Mouse (Mus musculus): ENCODE measurements at regions not wholly inside any gene's neighbourhood (a gene's known extent, or its start where the extent isn't known, plus 50 kb on each side); places are given as distances from the start of the nearest gene placed in this dataset.

DNA sequence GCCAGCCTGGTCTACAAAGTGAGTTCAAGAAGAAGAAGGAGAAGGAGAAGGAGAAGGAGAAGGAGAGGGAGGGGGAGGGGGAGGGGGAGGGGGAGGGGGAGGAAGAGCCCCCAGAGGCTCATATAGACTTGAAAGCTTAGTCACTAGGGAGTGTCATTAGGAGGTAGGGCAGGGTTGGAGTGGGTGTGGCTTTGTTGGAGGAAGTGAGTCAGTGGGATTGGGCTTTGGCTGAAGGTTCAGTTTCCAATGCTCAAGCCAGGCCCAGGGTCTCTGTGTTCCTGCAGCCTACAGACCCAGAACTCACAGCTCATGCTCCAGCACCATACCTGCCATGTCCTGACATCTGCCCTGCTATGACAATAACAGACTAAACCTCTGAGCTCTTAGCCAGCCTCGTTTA lies 154.4 kb upstream of the Actbl2 start:
- DNase-seq (ENCODE audit: extremely low read depth, low read depth, low spot score) = no peak

- DNase-seq (ENCODE audit: extremely low read depth, low read depth, low spot score) = no peak
These were observed 150.1 kb upstream of the Actbl2 start for GRCm38 (mm10) chr13:111104567-111105219.

DNA sequence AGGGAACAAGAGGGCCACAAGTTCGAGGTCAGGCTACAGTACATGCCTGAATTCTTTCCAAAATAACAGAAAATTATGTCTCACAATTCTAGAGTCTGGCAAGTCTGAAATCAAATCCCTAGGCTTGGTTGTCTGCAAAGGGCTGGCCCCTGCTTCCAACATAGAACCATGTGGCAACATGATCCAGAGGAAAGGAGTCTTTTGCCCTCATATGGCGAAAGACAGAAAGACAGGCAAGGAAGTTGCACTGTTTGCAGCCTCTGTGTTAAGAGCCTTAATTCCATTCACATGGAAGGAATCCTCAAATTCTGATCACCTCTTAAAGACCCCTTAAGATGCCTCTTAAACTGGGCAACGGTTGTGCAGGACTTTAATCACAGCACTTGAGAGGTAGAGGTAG lies 123.7 kb upstream of the Actbl2 start:
- no peak for DNase-seq (ENCODE audit: extremely low read depth, low read depth, low spot score)

- no peak for DNase-seq (ENCODE audit: extremely low read depth, low read depth, low spot score)
These were observed 118.4 kb upstream of the Actbl2 start for GRCm38 (mm10) chr13:111136392-111136791.

- DNase-seq (ENCODE audit: extremely low read depth, low read depth, low spot score) = no peak
These were observed 111.9 kb upstream of the Actbl2 start for GRCm38 (mm10) chr13:111142757-111143420.

DNA sequence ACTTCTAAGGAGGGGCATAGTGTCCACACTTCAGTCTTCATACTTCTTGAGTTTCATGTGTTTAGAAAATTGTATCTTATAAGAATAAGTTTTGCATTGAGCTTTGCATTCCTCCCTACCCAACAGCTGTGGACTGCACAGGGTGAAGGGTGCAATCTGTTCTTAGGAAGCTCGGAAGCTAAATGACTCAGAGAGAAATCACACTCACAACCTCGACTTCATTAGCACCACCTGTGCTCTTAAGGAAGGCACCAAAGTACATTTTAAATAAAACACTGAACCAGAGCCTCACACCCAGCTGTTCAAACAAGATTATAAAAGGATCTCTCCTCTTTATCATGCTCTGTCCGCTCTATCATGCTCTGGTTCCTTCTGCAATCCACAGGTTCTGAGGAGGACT lies 110.1 kb upstream of the Actbl2 start:
- no peak for DNase-seq (ENCODE audit: extremely low read depth, low read depth, low spot score)

GRCm38 (mm10) chr13:111157921-111158638 lies 96.7 kb upstream of the Actbl2 start:
- DNase-seq (ENCODE audit: extremely low read depth, low read depth, low spot score) = no peak

DNA sequence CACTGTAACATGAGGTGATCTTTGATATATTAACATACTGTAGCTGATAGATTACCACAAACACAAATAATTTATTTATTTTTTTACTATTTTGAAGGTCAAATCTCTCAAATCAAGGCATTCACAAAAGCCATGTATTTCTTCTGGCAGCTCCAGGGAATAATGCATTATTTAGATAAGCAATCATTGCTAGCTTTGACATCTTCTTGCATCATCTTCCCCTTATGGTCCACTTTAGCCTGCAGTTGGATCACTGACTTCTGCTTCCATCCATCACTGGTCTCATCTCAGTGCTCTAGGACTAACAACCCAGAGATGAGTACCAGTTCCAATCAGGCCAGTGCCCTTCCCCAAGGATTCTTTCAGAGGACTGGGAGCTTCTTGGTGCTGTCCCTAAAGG lies 95.3 kb upstream of the Actbl2 start:
- no peak for DNase-seq (ENCODE audit: extremely low read depth, low read depth, low spot score)

DNA sequence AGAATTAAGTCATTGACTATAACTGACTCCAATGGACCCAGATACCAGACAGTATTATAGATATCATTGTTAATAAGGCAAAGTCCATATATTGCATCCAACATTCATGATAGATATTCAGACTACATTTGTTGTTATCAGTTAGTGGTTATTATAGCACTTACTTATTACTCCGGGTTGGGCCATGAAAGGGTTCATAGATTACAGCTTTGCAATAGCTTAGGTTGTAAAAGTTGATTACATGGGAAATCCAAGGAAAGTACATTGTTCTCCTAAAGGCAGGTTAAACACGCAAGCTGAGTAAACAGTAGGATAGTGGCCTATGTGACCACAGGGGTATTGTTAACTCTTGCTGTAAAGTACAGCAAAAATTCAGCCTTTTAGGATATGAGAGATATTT lies 89.3 kb upstream of the Actbl2 start:
- DNase-seq (ENCODE audit: extremely low read depth, low read depth, low spot score) = no peak

- DNase-seq (ENCODE audit: extremely low read depth, low read depth, low spot score) = no peak
These were observed 84.3 kb upstream of the Actbl2 start for GRCm38 (mm10) chr13:111170269-111171165.

DNA sequence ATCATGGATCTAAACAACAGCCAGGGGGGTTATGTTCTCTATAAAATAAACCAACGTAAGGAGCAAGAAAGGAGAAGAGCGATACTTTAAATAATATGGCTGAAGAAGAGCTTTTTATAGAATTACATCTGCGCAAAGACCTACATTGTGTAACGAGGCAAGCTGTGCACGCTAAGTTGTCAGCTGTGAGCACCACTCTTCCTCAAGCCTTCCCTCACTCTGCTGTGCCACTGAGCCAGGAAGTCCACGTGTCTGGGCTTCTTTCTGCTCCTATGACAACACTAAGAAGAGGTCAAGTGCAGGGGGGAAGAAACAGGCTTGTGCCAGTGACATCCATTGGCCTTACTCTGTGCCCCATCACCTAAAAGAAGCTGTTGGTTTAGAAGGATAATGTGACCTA lies 75.6 kb upstream of the Actbl2 start:
- DNase-seq (ENCODE audit: extremely low read depth, low read depth, low spot score) = no peak

- no peak for DNase-seq (ENCODE audit: extremely low read depth, low read depth, low spot score)
These were observed 71.5 kb upstream of the Actbl2 start for GRCm38 (mm10) chr13:111183293-111183692.

DNA sequence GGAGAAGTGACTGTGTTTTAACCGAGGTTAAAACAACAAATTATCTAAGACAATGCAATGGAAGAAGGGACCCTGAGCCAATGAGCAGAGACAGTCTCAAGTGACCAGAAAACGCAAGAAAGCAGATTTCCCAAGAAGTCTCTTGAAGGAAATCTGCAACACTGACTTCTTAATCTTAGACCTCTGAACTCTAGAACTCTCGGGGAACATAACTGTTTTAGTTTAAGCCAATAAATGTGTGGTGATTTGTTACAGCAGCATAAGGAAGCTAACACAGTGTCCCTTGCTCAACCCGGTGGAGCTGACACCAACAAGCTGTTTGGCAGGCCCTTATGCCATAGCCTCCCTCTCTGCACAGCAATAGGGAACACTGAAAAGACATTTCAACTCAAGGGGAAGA lies 69.0 kb upstream of the Actbl2 start:
- DNase-seq (ENCODE audit: extremely low read depth, low read depth, low spot score) = no peak

DNA sequence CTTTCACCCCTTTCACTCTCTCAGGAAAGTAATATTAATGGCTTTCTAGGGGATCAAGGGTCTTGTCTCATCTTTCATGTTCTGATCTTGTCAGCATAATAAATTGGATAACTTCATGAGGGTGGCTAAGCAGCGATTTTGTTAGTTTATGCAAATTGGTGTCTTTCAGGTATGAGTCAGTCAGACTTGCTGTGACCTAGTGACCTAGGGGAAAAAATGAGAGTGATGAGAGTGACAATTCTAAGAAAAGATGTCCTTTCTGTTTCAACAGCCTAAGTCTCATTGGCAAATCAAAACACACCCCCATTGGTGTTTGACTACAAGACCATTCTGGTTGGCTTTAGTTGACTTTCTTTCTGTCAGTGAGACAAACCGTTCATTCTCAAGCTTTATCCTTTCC lies 68.0 kb upstream of the Actbl2 start:
- no peak for DNase-seq (ENCODE audit: extremely low read depth, low read depth, low spot score)

DNA sequence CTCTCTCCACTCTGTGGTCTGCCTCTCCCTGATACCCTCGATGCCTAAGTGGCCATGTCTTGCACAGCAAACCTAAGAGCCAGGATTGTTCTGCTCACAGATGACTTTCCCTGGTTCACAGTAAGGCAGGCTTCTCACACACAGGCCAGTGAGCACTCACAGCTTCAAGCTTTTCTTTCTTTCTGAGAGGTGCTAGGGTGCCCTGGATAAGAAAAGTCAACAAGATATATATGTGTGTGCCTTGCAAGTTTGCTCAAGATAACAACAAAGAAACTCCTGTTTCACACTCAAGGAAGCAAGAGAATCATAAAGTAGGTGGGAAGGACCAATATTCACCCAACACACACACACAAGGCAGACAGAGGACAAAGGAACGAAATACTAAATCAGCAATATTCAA lies 60.9 kb upstream of the Actbl2 start:
- DNase-seq (ENCODE audit: extremely low read depth, low read depth, low spot score) = no peak

DNA sequence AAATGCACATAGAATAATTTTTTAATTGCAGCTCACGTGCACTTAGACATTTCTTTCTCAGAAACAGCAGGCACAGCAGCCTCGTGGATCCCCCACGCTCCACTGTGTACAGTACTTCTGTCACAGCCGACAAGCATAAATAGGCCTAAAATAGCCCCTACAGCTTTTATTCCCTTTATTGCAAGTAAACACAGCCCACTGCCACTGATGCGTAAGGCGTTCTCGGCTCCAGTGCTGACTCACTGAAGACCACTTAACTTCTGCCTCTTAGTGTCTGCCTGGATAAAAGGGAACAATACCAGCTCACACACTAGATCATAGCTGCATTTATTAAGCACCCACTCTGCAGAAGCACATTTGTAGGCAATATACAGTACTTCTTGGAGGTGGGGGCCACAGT lies 60.5 kb upstream of the Actbl2 start:
- no peak for DNase-seq (ENCODE audit: extremely low read depth, low read depth, low spot score)

DNA sequence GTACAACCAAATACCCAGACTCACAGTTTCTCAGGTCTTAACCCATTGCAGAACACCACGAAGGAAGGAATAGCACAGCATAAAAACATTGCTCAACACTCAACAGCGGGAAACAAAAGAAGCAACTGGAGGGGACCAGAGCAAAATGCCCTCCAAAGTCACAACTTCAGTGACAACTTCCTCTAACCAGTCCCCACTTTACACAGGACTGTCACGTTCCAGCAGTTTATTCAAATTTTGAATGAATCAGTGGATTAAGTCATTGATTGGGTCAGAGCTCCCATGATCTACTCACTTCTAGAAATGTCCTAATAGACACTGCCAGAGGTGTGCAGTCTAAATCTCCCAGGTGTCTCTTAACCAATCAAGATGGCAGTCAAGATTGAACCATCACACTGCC lies 53.3 kb upstream of the Actbl2 start:
- DNase-seq (ENCODE audit: extremely low read depth, low read depth, low spot score) = no peak

DNA sequence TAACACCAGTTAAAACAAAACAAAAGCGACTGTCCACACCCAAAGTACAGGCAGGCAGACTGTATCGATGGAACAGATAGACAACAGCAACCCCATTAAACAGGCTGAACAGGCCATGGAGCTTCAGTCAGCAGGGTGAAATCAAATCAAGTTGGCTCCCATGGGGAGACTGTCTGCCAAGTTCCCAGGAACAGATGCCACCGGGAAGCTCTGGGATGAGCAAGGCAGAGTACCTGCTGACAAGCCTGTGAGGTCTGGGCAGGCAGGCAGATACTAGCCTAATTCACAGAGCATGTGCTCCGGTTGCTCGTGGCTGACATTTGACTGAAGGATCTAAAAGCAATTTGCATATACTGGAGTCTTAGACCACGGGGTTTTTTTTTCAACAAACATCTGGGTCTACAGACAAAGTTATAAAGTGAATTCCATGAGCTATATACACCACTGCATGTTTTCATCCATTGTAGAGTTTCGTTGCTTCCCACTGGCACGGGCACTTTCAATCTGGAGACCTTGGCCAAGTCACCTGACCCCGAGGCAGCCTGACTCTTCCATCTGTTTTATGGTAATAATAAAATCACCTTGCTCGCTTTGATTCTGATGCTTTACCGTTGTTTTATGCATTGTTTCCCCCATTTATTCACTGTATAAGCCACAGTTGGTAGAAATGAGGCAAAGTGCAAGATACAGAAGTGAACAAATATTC lies 50.1 kb upstream of the Actbl2 start:
- peak; percentile 7 for DNase-seq (ENCODE audit: extremely low read depth, low read depth, low spot score)

Data from fat pad, adult 2 months (tissue).